ENCODE assay signal across 31 mouse cellular contexts in genomic region chr9:122757614-122758013, GRCm38 (mm10). TPM values are rescaled to one million over a fixed set of nuclear protein-coding genes. Genes with fewer than 3 reads are reported as not detected.
DNase-seq lines count a peak whose midpoint lies in the region; ATAC-seq and TF ChIP-seq lines count a peak whose summit lies in the region.
"Had no signal": no experiment of that assay in that cellular context is flagged by ENCODE, and none has a peak within 500 bp of the region (broad histone marks: within the 10 kb centered on the region; RNA-seq: fewer than 3 reads in every experiment).

No protein-coding gene starts in this region.

- no peaks in the 10 kb centered on the region for H3K4me1 ChIP-seq in lung, embryonic 15.5 days
- H3K4me1 ChIP-seq in lung, postnatal 0 days (ENCODE audit: insufficient read depth, low read depth, low read length), result no peaks in the 10 kb centered on the region
- H3K4me1 ChIP-seq in forebrain, embryonic 15.5 days, result no peaks in the 10 kb centered on the region
- H3K4me1 ChIP-seq: forebrain, embryonic 10.5 days; forebrain, embryonic 13.5 days; heart, embryonic 12.5 days; heart, embryonic 15.5 days had no signal

- no peak overlapping the region for H3K9ac ChIP-seq in lung, embryonic 15.5 days
- H3K9ac ChIP-seq in lung, postnatal 0 days (replicated peaks; ENCODE audit: low read depth), result no peak overlapping the region
- H3K9ac ChIP-seq in forebrain, embryonic 15.5 days (replicated peaks), result no peak overlapping the region
- H3K9ac ChIP-seq: forebrain, embryonic 13.5 days; forebrain, postnatal 0 days; heart, embryonic 12.5 days; heart, embryonic 15.5 days; hindbrain, embryonic 14.5 days had no signal

- H3K27me3 ChIP-seq in lung, embryonic 15.5 days, result no peaks in the 10 kb centered on the region
- no peaks in the 10 kb centered on the region for H3K27me3 ChIP-seq in lung, postnatal 0 days (replicated peaks; ENCODE audit: insufficient read depth, low read length)
- no peaks in the 10 kb centered on the region for H3K27me3 ChIP-seq in forebrain, embryonic 15.5 days
- H3K27me3 ChIP-seq: forebrain, embryonic 13.5 days; heart, embryonic 12.5 days; heart, embryonic 15.5 days had no signal

- no peak; the same call in 1 of the 2 replicates for TF ChIP-seq EP300 in lung, postnatal 0 days (IDR thresholded peaks at IDR 0.05)

- H3K27ac ChIP-seq in lung, embryonic 15.5 days, result peak overlapping the region; percentile 82
- no peak overlapping the region for H3K27ac ChIP-seq in lung, postnatal 0 days (ENCODE audit: low read length)
- no peak overlapping the region for H3K27ac ChIP-seq in forebrain, embryonic 15.5 days (replicated peaks)
- H3K27ac ChIP-seq: forebrain, embryonic 10.5 days; forebrain, embryonic 13.5 days; gastrocnemius, adult 2 months; heart, embryonic 15.5 days; hindbrain, embryonic 14.5 days; hindbrain, postnatal 0 days had no signal

- WGBS in lung, embryonic 15.5 days, result 26% methylated on average over 2 of the region's 2 CpGs
- WGBS in lung, postnatal 0 days, result 29% methylated on average over 2 of the region's 2 CpGs
- 53% methylated on average over 2 of the region's 2 CpGs for WGBS in forebrain, embryonic 15.5 days

- no peaks in the 10 kb centered on the region for H3K36me3 ChIP-seq in lung, embryonic 15.5 days
- no peaks in the 10 kb centered on the region for H3K36me3 ChIP-seq in lung, postnatal 0 days (ENCODE audit: insufficient read depth, low read length)
- no peaks in the 10 kb centered on the region for H3K36me3 ChIP-seq in forebrain, embryonic 15.5 days
- H3K36me3 ChIP-seq: forebrain, embryonic 10.5 days; heart, embryonic 12.5 days; heart, embryonic 15.5 days had no signal

- TF ChIP-seq CTCF in lung, postnatal 0 days (IDR thresholded peaks at IDR 0.05), result no peak

- H3K4me2 ChIP-seq in lung, embryonic 15.5 days, result no peak overlapping the region
- H3K4me2 ChIP-seq in lung, postnatal 0 days (replicated peaks; ENCODE audit: low read depth, low read length), result no peak overlapping the region
- H3K4me2 ChIP-seq in forebrain, embryonic 15.5 days (replicated peaks), result no peak overlapping the region
- H3K4me2 ChIP-seq: forebrain, embryonic 13.5 days; heart, embryonic 12.5 days; heart, embryonic 15.5 days; hindbrain, embryonic 14.5 days had no signal

- no peak overlapping the region for H3K4me3 ChIP-seq in lung, embryonic 15.5 days
- no peak overlapping the region for H3K4me3 ChIP-seq in lung, postnatal 0 days (ENCODE audit: low read depth, low read length)
- H3K4me3 ChIP-seq in forebrain, embryonic 15.5 days, result no peak overlapping the region
- H3K4me3 ChIP-seq: forebrain, embryonic 10.5 days; forebrain, embryonic 13.5 days; gastrocnemius, adult 2 months; heart, embryonic 12.5 days; heart, embryonic 15.5 days had no signal

- DNase-seq in lung, adult 18-20 months, result peak; percentile 37 to 66
- DNase-seq in lung, postnatal 14 days, result no peak
- DNase-seq in lung, postnatal 0 days (ENCODE audit: low spot score), result peak; percentile 84
- peak; percentile 67 for DNase-seq in lung, postnatal 36 days
- DNase-seq in urinary bladder, adult 18-20 months (ENCODE audit: low spot score in 2 of 2), result no peak
- DNase-seq: adrenal gland, adult 8-10 months; adrenal gland, postnatal 25 days; cerebellum, adult 11-12 months; cerebellum, adult 8-10 months; cerebellum, postnatal 10 days; forebrain, postnatal 0 days; gastrocnemius, adult 2 months; gastrocnemius, postnatal 14 days; heart, adult 18-20 months; heart, postnatal 10 days; heart, postnatal 4 days had no signal

- ATAC-seq in lung, embryonic 15.5 days (ENCODE audit: borderline replicate concordance, extremely low read depth, low FRiP score, low TSS enrichment), result peak; percentile 84; the same call in 1 of the 2 replicates
- peak; percentile 97 for ATAC-seq in lung, postnatal 0 days
- ATAC-seq in forebrain, embryonic 15.5 days (replicated peaks), result no peak
- ATAC-seq: CD4-positive, CD25-positive, alpha-beta regulatory T cell, adult 4 months; forebrain, embryonic 13.5 days; forebrain, postnatal 0 days; hindbrain, postnatal 0 days had no signal

- no peaks in the 10 kb centered on the region for H3K9me3 ChIP-seq in lung, embryonic 15.5 days
- no peaks in the 10 kb centered on the region for H3K9me3 ChIP-seq in lung, postnatal 0 days (ENCODE audit: low read length)
- H3K9me3 ChIP-seq in forebrain, embryonic 15.5 days, result no peaks in the 10 kb centered on the region
- H3K9me3 ChIP-seq: forebrain, embryonic 10.5 days; forebrain, embryonic 13.5 days; heart, embryonic 15.5 days had no signal

RNA-seq across cellular contexts. Expression of gene Topaz1, which starts 10.5 kb away (rescaled TPM):
- polyA plus RNA-seq in lung, embryonic 15.5 days (2015; fragmentation: Nextera tagmentation; extraction: Ambion mirVana), result 0.04 and 0.05 TPM in 2 replicates
- polyA plus RNA-seq in lung, postnatal 0 days (2015; fragmentation: Nextera tagmentation; extraction: Ambion mirVana), result 0.05 and 0.16 TPM in 2 replicates
- not detected in 2 replicates for polyA plus RNA-seq in forebrain, embryonic 15.5 days (2015; fragmentation: Nextera tagmentation; extraction: Ambion mirVana)
- polyA plus RNA-seq: brain, embryonic 14.5 days; C2C12; CD4-positive, CD25-positive, alpha-beta regulatory T cell, adult 4 months; embryonic facial prominence, embryonic 11.5 days; embryonic facial prominence, embryonic 14.5 days; forebrain, embryonic 10.5 days; forebrain, embryonic 13.5 days; frontal cortex, adult 2 months; heart, embryonic 12.5 days; hindbrain, embryonic 11.5 days; hindbrain, embryonic 14.5 days; hindbrain, postnatal 0 days had no signal

RNA-seq across cellular contexts. Expression of gene Tcaim, which starts 47.7 kb away (rescaled TPM):
- 5.9 and 6.2 TPM in 2 replicates for polyA plus RNA-seq in lung, embryonic 15.5 days (2015; fragmentation: Nextera tagmentation; extraction: Ambion mirVana)
- 4.7 and 5.0 TPM in 2 replicates for polyA plus RNA-seq in lung, postnatal 0 days (2015; fragmentation: Nextera tagmentation; extraction: Ambion mirVana)
- polyA plus RNA-seq in forebrain, embryonic 15.5 days (2015; fragmentation: Nextera tagmentation; extraction: Ambion mirVana), result 7.4 and 7.7 TPM in 2 replicates

Comparison
In these comparisons a context has a peak if more than half of its experiments do, and no peak if none do; other contexts are left out.
1. DNase-seq: peak in lung, adult 18-20 months (2 of 2), lung, postnatal 0 days (single experiment) and lung, postnatal 36 days (single experiment); none in lung, postnatal 14 days (single experiment) and urinary bladder, adult 18-20 months (0 of 2).